Mouse (Mus musculus) erythroblast, embryonic 14.5 days (primary cell): Measurements from ENCODE around the gene Naa16.

ENCODE experiments used
- GATA1 ChIP-seq: IDR thresholded peaks from 2 replicates; pipeline ENCODE4 v1.6.1; 2012; ENCODE audit warnings: low read length, inconsistent platforms, mixed read lengths
- TAL1 ChIP-seq: IDR thresholded peaks from 3 replicates; pipeline ENCODE4 v1.6.1; 2012; ENCODE audit warnings: low read length, inconsistent platforms, mixed read lengths

DNA sequence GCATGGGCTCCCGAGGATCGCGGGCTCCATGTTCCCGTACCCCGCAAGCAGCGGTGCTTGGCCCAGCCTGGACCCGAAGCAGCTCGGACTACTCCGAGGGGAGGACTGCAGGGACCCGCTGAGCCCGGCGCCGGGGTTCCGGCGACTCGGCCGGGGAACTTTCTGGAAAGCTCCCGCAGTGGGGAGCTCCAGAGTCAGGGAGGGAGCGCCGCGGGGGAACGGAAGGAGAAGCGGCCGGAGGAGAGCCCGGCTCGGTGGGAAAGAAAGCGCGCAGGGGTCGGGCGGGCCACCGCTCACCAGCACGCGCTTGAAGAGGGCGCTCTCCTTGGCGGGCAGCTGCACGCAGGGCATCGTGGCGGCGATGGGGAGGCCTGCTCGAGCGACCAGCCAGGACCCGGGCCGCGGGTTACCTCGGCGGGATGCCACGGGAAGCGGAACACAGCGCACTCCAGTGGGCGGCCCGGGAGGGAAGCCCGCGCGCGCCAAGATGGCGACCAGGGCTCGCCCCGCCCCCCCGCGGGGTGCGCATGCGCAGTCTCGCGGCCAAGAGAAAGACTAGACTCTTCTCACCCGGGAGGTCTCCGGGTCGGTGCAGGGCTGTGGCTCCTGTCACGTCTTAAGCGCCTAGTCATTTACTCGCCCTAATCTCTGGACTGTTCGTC, at the start of gene Naa16:
- TF ChIP-seq GATA1 (no peak), TAL1 (no peak)
